Mouse (Mus musculus): ENCODE data around the gene Irak2.
A peak's percentile ranks its signal among the peaks of the same experiment; 100 is the strongest.
"Not testable (repeated sequence)": the region's sequence is repeated elsewhere in the genome, so short reads cannot be mapped to it uniquely, and the experiment has no call there.

The Irak2 gene

DNA sequence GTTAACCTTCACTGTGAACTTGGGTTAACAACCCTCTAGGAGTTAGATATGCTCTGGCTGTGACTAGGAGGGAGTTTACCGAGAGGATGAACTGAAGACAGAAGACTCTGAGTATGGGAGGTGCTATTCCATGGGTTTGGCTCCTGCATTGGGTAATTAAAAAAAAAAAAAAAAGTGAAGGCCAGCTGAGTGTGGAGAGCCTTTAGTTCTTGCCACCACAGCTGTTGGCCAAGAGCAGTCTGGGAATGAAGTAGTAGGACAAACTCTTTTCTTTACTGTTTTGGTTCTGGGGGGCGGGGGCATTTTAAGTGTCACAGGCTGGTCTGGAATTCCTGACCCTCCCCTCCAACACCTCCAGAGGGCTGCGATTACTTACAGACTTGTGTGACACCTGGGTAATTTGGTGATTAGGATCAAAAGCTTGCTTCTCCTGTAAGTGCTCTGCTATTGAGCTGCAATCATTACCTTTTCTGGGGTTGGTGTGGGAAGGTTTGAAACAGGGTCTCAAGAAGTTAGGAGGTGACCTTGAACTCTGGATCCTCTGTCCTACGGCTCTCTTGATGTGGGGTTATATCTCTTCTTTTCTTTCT lies 57.6 kb downstream of the Irak2 start:
- DNase-seq (ENCODE audit: low spot score in 2 of 2): no peak

DNA sequence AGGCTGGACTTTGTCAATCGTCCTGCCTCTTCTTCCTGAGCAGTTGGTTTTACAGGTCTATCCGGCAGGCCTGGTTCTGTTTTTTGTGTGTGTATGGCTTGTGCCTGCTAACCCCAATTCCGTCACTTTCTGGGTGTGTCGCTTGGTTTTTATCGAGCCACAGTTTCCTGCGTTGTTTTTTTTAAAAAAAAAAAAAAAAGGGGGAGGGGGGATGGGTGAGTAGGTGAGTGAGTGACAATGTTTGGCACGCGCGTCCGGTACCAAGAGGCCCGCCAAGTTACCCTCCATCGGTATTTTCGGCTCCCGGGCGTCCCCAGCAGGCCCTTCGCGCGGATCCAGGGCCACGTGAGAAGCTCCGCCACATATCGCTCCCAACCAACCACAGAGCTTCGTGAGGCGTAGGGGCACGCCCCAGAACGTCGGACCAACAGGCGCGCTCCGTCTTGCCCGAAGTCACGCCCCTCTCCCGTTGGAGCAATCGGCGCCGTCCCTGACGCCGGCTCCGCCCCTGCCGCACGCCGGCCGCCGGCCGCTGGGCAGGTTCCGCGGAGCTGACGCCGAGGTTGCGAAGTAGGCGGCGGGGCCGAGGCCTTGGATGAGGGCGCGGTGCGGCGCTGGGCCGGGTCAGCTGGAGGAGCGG lies 58.4 kb downstream of the Irak2 start, which contains the start of gene Tatdn2:
Tatdn2 (plus strand) TSS at position 469 of the 640 bp plus-strand sequence.
- peak; percentile 96 to 97 for DNase-seq (ENCODE audit: low spot score in 2 of 2)

- no peak for DNase-seq (ENCODE audit: low spot score in 2 of 2)
Measured at GRCm38 (mm10) chr6:113697222-113698205, 59.2 kb downstream of the Irak2 start.

- DNase-seq (ENCODE audit: low spot score in 2 of 2): no peak
Measured at GRCm38 (mm10) chr6:113712718-113713117, 74.5 kb downstream of the Irak2 start.

DNA sequence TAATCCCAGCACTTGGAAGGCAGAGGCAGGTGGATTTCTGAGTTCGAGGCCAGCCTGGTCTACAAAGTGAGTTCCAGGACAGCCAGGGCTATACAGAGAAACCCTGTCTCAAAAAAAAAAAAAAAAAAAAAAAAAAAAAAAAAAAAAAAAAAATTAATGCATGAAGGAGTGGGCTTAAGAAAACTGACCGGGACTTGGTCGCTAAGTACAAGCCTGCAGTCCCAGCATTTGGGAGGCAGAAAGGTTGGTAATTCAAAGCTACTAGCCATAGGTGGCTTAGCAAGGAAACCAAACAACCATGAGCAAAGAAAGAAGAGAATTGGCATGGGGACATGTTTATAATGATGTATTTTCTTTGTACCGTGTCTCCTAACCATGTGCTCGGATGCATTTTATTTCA lies 75.1 kb downstream of the Irak2 start:
- DNase-seq (ENCODE audit: low spot score in 2 of 2): not testable (repeated sequence)

GRCm38 (mm10) chr6:113714276-113714675 lies 76.0 kb downstream of the Irak2 start:
- DNase-seq (ENCODE audit: low spot score in 2 of 2): peak in 1 of 2 experiments; percentile 16

- DNase-seq (ENCODE audit: low spot score in 2 of 2): no peak
Measured at GRCm38 (mm10) chr6:113714797-113715196, 76.5 kb downstream of the Irak2 start.

- DNase-seq (ENCODE audit: low spot score in 2 of 2): no peak
Measured at GRCm38 (mm10) chr6:113717541-113717940, 79.3 kb downstream of the Irak2 start.

DNA sequence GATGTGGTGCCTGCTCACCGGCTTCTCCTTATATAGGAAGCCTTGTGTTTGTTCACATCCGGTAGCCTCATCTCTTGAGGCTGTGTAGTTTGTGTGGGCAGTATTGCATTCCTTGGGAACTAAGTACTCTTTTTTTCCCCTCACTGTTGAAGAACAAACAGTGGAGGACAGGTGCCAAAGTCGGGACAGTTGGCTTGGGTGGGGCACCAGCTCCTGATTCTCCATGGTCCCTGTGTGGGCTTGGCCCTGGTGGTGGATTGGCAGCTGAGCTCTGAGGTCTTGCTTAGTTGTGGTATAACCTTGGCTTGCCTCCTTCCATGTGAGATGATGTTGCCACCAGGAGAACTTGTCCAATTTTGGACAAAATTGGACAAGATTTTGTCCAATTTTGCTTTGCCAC lies 81.6 kb downstream of the Irak2 start, which contains the start of gene Ghrl:
Ghrl (minus strand) TSS at position 3 of the 400 bp plus-strand sequence.
- DNase-seq (ENCODE audit: low spot score in 2 of 2): no peak

DNA sequence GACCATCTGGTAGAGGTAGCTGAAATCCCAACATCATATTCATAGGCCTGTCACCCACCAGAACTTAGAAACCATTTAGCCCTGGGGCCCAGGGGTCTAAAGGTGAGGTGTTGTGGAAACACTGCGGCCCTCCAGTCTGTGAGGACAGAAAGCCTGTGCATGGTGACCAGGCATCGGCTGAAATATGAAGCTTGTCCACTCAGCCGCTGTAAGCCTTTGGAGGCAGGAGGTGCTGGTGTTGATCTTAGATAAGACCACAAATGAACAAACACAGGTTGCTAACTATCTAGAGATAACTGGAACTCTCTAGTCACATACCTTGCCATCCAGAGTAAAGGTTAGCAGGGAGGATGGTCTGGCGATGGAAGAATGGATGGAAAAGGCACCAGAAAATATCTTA lies 82.8 kb downstream of the Irak2 start:
- DNase-seq (ENCODE audit: low spot score in 2 of 2): no peak

GRCm38 (mm10) chr6:113728181-113728580 lies 89.9 kb downstream of the Irak2 start:
- DNase-seq (ENCODE audit: low spot score in 2 of 2): no peak

DNA sequence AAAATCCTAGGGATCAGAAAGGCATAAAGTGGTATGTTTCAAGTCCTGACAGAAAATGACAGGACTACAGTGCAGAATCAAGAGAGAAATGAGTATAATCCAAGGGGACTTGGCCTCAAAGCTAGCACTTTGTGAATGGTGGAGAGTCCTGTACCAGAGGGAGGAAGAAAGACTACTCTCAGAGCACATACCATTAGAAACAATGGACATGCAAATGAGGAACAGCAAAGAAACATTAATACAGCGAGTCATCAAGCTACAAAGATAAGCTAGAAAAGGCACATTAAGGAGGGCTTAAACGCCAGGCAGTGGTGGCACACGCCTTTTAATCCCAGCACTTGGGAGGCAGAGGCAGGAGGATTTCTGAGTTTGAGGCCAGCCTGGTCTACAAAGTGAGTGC lies 93.0 kb downstream of the Irak2 start:
- no peak for DNase-seq (ENCODE audit: low spot score in 2 of 2)

- DNase-seq (ENCODE audit: low spot score in 2 of 2): no peak
Measured at GRCm38 (mm10) chr6:113737318-113738046, 99.2 kb downstream of the Irak2 start.

DNA sequence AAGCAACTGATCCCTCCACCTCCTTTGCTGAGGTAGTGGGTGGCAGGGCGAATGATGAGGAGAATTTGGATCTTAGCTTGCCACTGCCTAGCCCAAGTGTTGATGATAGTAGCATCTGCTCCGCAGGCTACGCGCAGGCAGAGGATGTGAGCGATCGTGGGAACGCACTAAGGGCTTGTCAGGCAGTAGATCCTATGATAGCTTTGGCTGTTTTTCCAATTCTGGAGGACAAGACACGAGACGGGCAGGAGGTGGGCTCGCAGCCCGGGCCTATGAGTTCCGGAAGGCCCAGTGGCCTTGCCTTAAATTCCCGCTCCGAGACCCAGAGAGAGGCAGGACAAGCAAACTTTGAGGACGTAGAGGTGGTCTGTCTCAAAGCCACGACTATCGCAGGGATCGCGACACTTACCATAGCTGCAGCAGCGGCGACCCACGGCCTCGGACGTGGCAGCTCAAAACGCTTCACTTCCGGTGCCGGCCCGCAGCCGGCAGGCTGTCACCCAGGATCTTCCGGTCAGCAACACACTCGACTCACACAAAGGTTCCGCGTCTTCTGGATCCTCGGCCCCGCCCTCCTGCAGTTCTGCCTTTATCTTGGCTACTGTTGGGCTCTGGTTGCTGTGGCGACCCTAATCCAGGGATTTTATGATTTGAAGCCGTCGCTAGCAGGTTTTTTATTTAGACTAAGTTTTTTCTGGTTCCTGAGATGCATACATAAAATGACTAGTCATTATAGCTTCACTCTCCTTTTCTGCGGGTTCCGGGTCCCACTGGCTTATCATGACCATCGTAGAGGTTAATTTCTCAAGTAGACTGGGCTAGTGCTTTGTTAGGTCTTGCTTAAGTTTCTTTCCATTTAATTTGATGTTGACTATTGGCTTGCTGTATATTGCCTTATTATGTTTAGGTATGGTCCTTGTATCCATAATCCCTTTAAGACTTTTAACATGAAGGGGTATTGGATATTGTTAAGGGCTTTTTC lies 102.3 kb downstream of the Irak2 start, which contains the start of gene Sec13:
Sec13 (minus strand) TSS at position 508 of the 982 bp plus-strand sequence.
- peak in 1 of 2 experiments; percentile 86 for DNase-seq (ENCODE audit: low spot score in 2 of 2)

DNA sequence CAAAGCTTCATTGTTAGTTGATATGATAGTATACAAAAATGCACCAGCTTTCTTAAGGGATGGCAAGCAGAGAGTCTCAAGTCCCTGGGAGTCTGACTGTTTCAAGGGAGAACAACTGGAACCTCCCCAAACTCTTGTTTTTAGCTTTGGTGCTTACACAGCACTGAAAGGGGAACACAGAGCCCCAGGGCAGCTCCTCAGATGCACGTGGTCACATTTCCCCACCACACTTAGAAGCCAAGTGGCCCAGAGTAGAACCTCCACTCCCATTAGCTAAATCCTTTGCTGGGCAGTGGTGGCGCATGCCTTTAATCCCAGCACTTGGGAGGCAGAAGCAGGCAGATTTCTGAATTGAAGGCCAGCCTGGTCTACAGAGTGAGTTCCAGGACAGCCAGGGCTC lies 103.2 kb downstream of the Irak2 start:
- DNase-seq (ENCODE audit: low spot score in 2 of 2): no peak

DNA sequence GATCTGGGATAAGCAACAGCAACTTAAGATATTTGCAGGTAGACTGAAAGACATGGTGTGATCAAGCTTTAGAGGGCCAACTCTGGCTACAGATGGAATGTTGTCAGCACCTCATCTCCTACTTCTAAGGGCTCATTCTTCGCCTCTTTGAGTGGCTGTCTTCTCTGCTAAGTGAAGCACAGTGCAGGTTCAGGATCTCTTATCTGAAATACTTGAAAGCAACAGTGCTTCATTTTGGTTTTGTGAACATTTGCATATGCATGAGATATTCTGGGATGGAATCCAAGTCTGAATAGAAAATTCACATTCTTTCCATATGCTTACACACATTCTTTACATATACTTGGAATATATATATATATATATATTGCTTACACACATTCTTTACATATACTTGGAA lies 104.1 kb downstream of the Irak2 start:
- no peak for DNase-seq (ENCODE audit: low spot score in 2 of 2)

- no peak for DNase-seq (ENCODE audit: low spot score in 2 of 2)
Measured at GRCm38 (mm10) chr6:113743111-113743510, 104.8 kb downstream of the Irak2 start.
